Mouse (Mus musculus) B cell, adult 62 days (primary cell): ENCODE measurements around the gene Rhoh. TPM values are rescaled to one million over a fixed set of nuclear protein-coding genes. Genes with fewer than 3 reads are reported as not detected.

ENCODE experiments used
- total RNA-seq: library from RNA; stranded (reverse); gene quantifications from 4 replicates; pipeline ENCODE4 v1.2.4, GENCODE M21; 2023

Gene Rhoh
- 135 to 147 TPM (median 142 TPM) in 4 replicates for total RNA-seq

DNA sequence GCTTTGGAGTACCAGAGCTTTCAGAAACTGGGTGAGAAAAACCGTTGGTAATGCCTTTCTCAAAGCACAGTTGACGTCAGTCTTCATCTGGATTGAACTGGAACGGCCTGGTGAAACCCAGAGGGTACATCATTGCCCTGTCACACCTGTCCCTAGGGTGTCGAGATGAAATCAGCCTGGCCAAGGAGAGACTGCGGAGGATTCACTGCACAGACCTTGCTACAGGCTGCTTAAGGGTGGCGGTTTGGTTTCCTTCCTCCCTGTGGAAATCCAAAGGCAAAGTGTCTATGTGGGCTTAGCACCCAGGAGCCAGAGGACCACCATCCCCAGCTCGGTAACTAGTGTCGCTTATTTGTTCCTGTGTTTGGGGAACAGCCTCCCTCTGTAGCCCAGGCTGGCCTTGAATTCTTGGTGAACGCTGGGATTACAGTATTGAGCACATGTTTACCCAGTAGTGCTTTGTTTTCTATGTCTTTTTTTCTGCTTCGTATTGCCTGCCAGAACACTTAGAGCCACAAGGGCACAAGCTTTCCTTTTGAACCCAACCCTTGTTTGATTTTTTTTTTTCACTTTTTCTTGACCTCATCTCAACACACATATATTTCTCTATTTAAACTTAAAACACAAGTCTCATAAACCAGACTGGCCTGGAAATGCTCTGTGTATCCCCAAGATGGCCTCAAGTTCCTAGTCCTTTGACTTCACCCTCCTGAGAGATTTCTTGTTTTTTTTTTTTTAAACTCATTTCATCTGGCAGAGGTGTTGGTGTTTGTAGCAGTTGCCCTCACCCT lies at the start of gene Rhoh:
Gene Rhoh, plus strand, starts transcription at position 60 of the 791 bp plus-strand sequence.

DNA sequence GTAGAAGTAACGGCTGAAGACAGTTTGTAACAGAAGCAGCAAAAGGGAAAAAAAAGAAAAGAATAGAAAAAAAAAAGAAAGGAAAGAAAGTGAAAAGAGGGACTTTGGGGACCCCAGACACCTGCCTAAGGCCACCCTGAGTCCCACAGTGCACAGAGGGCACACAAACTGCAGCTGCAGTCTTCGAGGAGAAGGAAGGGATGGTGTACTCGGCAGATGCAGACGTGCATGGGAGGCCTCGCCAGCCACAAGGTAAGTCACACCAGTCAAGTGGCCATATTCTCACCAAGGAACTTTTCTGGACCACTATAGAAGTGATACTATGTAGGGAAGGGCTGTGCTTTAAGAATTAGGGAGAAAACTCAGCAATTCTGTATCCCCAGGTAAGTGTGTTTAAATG lies 73.8 kb downstream of the Rhoh start, which contains the start of gene Chrna9:
Gene Chrna9, plus strand, starts transcription at position 139 of the 400 bp plus-strand sequence.

Other genes with a start within 250 kb of the Rhoh start
- 253 to 296 TPM (median 279 TPM) in 4 replicates for gene Pds5a, start 162.9 kb upstream of the Rhoh start, total RNA-seq
- gene N4bp2, start 97.7 kb upstream of the Rhoh start, total RNA-seq, result 87.0 to 107 TPM (median 93.5 TPM) in 4 replicates
- gene Chrna9, start 73.7 kb downstream of the Rhoh start, total RNA-seq, result 1.8 to 4.9 TPM (median 2.8 TPM) in 4 replicates
- gene 9130230L23Rik, start 143.1 kb downstream of the Rhoh start, total RNA-seq, result 0.39 to 0.86 TPM (median 0.72 TPM) in 3 of 4 replicates, not detected in the other